Mouse (Mus musculus) olfactory bulb, adult 2 months (tissue): ENCODE data around the gene Gng3. TPM values are rescaled to one million over a fixed set of nuclear protein-coding genes. Genes with fewer than 3 reads are reported as not detected.

Experiments used
- H3K27ac ChIP-seq: fragments of 200-500 bp; 2 replicates; pipeline ENCODE4 v1.5.1; 2012; ENCODE audit warnings: low read depth, low read length; ENCODE audit not compliant: insufficient read depth
- H3K4me1 ChIP-seq: fragments of 200-500 bp; 2 replicates; pipeline ENCODE4 v1.6.1; 2012; ENCODE audit warnings: low read length; ENCODE audit not compliant: control insufficient read depth, insufficient read depth
- H3K4me3 ChIP-seq: fragments of 200-500 bp; 2 replicates; pipeline ENCODE4 v1.5.1; 2012; ENCODE audit warnings: mild to moderate bottlenecking, low read depth, low read length, moderate library complexity; ENCODE audit not compliant: insufficient read depth
- CTCF ChIP-seq: fragments of 200-500 bp; IDR thresholded peaks from 2 replicates; pipeline ENCODE4 v1.5.1; 2012; ENCODE audit warnings: low read depth, mild to moderate bottlenecking, low read length, moderate library complexity; ENCODE audit not compliant: insufficient read depth
- POLR2A ChIP-seq: fragments of 200-500 bp; IDR thresholded peaks from 2 replicates; pipeline ENCODE4 v1.6.1; 2012; ENCODE audit warnings: mild to moderate bottlenecking, low read depth, low read length, moderate library complexity; ENCODE audit not compliant: insufficient read depth
- WGBS: fragments of 180-500 bp; shearing (Covaris S2); methylation state at CpG from one replicate; pipeline ENCODE4 v1.1.7; 2018; 5-methylcytosine and 5-hydroxymethylcytosine counted together
- polyA plus RNA-seq: library from polyadenylated mRNA; stranded (reverse); fragments of >200 nt; gene quantifications from 2 replicates; pipeline ENCODE4 v1.2.4, GENCODE M21; 2012; ENCODE audit warnings: low replicate concordance; ENCODE audit not compliant: missing spikeins, insufficient read depth, insufficient read length

Gng3 gene
- polyA plus RNA-seq, 1 experiment = not detected

DNA sequence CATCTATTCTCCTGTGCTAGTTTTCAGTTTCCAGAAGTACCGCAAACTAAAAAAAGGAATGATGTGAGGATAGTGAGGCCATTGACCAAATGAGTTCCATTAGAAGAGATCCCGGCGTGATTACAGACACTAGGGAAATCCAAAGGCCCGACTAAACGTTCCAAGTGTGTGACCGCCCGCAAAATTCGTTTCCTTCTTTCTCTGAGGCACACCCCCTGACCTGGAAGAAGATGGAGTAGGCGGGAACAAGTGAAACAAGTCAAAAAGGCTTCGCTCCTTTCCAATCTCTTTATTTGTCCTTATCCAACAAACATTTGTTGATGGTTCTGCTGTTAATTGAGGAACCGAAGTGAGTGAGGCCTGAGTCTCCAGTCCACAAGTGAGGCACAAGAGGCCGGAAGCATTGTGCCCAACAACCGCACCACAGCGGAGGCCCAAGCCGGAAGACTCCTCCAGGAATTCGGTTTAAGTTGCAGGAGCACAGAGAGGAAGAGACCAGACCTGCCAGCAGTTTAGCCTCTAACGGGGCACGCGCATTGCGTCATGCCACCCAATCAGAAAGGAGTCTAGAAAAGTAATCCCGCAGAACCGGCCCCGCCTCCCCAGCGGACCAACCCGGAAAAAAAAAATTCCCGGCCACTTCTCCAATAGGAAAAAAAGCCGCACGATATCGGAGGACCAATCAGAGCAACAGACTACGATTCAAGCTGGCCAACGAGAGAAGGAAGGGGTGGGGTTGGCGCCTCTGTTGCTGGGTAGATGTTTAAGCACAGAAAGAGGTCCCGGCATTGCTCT is 20.0 kb downstream of the Gng3 start, which contains the start of gene Ttc9c:
Ttc9c (minus strand) TSS at position 533 of the 795 bp plus-strand sequence.
- H3K4me3 ChIP-seq = peak within 1 kb of the TSS; percentile 84
- under 1% methylated on average over 33 of the region's 33 CpGs for WGBS
- no peak for TF ChIP-seq CTCF
- peak; percentile 52; the same call in 1 of the 2 replicates for TF ChIP-seq POLR2A
- peaks cover 2% of the 10 kb centered on the region; the same call in 1 of the 2 replicates for H3K4me1 ChIP-seq
- peak within 1 kb of the TSS; percentile 99 for H3K27ac ChIP-seq

DNA sequence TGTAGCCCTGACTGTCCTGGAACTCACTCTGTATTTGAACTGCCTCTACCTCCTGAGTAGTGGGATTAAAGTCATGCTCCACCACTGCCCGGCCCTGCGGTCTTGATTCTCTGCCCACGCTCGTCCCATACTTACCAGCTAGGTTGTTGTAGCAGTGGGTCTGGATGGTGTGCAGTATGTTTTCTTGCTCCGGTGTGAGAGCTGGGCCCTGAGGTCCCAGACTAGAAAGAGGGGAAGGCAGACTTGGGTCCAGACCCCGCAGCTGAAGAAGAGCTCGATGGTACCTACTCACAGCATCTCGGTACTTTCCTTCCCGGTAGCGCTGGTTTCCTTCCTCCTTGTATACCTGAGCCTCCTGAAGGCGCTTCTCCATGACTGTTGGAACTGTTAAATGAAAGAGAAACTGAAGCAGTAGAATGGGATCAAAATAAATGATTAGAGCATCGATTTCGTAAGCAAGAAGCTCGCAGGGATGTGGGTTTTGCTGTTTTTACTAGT is 20.6 kb downstream of the Gng3 start:
- WGBS = 17% methylated on average over 14 of the region's 14 CpGs
- H3K27ac ChIP-seq = peak overlapping the region; percentile 89

DNA sequence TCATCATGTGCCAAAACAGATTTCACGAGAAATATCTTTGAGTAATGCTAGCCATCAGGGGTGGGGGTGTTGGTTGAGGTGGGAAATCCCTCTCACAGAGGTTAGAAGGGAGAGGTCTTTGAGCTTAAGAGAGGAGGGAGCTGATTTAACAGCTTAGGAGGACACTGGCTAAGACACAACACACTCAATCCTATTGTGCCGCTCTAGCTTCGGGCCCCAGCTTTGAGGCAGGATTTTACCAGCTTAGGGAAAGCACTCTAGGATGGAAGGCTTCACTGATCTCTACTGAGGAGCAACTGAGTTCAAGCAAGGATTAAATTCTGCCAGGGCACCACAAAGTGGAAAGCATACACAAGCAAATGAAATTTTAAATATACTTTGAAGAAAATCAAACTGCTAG is 22.0 kb downstream of the Gng3 start:
- WGBS = 64% methylated on average over 3 of the region's 3 CpGs
- no peak for TF ChIP-seq POLR2A
- peaks cover 5% of the 10 kb centered on the region; the same call in 1 of the 2 replicates for H3K4me1 ChIP-seq
- H3K27ac ChIP-seq = no peak overlapping the region
- no peak overlapping the region for H3K4me3 ChIP-seq

More for the DNA sequence above, 20.6 kb downstream of the Gng3 start:
- TF ChIP-seq CTCF = no peak
- no peak for TF ChIP-seq POLR2A
- Histone ChIP-seq H3K4me3 (peak overlapping the region; percentile 60), H3K4me1 (peaks cover 5% of the 10 kb centered on the region; the same call in 1 of the 2 replicates)

GRCm38 (mm10) chr19:8815812-8816211 is 23.2 kb downstream of the Gng3 start:
- no peak overlapping the region for H3K27ac ChIP-seq
- peaks cover 5% of the 10 kb centered on the region; the same call in 1 of the 2 replicates for H3K4me1 ChIP-seq
- WGBS = 46% methylated on average over 11 of the region's 11 CpGs
- TF ChIP-seq CTCF = no peak
- no peak for TF ChIP-seq POLR2A
- H3K4me3 ChIP-seq = no peak overlapping the region

DNA sequence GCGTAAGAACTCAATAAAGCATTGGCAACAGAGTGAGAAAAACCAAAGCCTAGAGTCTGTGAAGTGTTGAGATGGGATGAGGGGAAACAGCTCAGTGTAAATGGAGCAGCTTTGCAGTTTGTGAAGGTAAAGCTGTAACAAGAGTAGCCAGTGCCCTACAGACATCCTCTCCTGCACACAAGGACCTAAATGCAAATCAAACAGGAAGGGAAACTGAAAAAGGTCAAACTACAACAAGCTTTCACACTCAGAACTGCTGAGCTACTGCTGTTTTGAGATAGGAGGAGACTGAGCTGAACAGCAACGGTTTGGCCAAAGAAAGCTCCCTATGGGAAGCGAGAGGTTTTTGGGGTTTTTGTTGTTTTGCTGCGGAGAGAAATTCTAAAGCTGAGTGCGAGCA is 32.2 kb downstream of the Gng3 start:
- no peak overlapping the region for H3K4me3 ChIP-seq
- WGBS = 84% methylated on average over 5 of the region's 5 CpGs
- H3K4me1 ChIP-seq = peaks cover 18% of the 10 kb centered on the region
- TF ChIP-seq POLR2A (no peak), CTCF (no peak)
- H3K27ac ChIP-seq = no peak overlapping the region

GRCm38 (mm10) chr19:8803879-8804660 is 34.9 kb downstream of the Gng3 start:
- TF ChIP-seq CTCF (no peak), POLR2A (no peak)
- H3K4me3 ChIP-seq = no peak overlapping the region
- H3K27ac ChIP-seq = no peak overlapping the region
- peaks cover 18% of the 10 kb centered on the region for H3K4me1 ChIP-seq
- WGBS = 93% methylated on average over 11 of the region's 11 CpGs

DNA sequence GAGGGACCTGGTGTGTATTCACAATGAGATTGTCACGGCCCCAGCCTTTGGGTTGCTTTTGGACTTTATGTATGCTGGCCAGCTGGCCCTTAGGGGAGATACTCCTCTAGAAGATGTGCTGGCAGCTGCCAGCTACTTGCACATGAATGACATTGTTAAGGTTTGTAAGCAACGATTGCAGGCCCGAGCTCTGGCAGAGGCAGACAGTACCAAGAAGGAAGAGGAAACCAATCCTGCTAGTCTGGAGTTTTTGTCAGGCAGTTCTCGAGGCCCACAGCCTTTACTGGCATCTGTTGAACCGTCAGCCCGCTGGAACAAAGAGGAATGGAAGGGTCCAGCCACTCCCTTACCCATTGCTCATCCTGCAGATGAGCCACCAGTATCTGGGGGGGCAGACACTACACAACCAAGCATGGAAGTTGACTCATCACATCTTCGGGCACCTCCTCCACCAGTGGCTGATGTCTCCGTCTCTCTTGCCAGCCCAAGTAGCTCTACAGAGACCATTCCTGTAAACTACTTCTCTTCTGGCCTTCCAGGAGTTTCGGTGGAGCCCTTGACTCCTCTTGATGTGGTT is 35.7 kb downstream of the Gng3 start:
- Histone ChIP-seq H3K4me3 (peak overlapping the region; percentile 77), H3K27ac (peak overlapping the region; percentile 55)

DNA sequence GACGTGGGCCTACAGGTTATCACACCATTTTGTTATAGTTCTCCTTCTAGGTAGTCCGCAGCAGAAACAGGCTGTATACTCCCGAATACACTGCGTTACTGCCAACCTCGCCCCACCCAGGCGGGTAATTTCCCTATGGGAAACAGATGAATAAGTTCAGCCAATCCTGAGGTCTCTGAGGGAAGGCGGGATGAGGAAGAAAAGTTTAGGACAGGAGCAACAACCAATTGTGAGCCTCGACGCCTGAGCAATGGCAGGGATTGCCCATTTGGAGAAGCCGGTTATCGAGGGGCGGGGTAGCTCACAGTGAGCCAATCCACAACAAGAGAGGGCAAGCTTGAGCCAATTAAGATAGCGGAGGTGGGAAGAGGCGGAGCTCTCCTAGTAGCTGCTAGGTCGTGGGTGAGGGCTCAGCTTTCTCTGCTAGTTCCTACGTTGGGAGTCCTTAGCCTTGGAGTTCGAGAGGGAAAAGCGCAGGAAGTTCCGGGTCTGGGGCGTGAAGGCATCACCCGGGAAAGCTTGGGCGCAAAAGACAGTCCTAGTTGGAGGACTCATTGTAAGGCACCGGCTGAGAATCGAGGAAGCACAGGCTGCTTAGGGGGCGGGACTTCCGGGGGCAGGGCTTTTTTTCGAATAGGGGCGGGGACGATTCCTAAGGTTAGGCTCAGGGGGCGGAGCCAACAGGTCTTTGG is 36.7 kb downstream of the Gng3 start, which contains the start of gene Zbtb3:
Zbtb3 (plus strand) TSS at position 426 of the 692 bp plus-strand sequence.
- H3K27ac ChIP-seq = peak within 1 kb of the TSS; percentile 65
- no peak for TF ChIP-seq CTCF
- peak; percentile 66 for TF ChIP-seq POLR2A
- H3K4me1 ChIP-seq = peaks cover 18% of the 10 kb centered on the region
- H3K4me3 ChIP-seq = peak within 1 kb of the TSS; percentile 77
- under 1% methylated on average over 30 of the region's 30 CpGs for WGBS

More for the DNA sequence above, 35.7 kb downstream of the Gng3 start:
- WGBS = 60% methylated on average over 9 of the region's 9 CpGs
- no peak for TF ChIP-seq POLR2A
- no peak for TF ChIP-seq CTCF
- peaks cover 18% of the 10 kb centered on the region for H3K4me1 ChIP-seq
